Mouse (Mus musculus): Measurements from ENCODE around the gene Cacna2d2. TPM values are rescaled to one million over a fixed set of nuclear protein-coding genes. Genes with fewer than 3 reads are reported as not detected.

Gene Cacna2d2
- polyA plus RNA-seq, 1 experiment from 2014 or later: 1.8 TPM

GRCm38 (mm10) chr9:107534408-107535202 is 135.2 kb downstream of the Cacna2d2 start:
- Histone ChIP-seq H3K4me2 (ENCODE audit: low read depth, low read length, severe bottlenecking) (peak overlapping the region; percentile 78), H3K4me1 (replicated peaks; ENCODE audit: control insufficient read depth, insufficient read depth, low read length) (peaks cover 17% of the 10 kb centered on the region), H3K27me3 (ENCODE audit: control insufficient read depth, insufficient read depth, low read length) (no peaks in the 10 kb centered on the region), H3K27ac (ENCODE audit: low read depth, low read length) (no peak overlapping the region), H3K4me3 (ENCODE audit: low read depth, low read length) (peak overlapping the region; percentile 60), H3K9ac (ENCODE audit: low read length) (peak overlapping the region; percentile 80), H3K9me3 (ENCODE audit: control insufficient read depth, low read length) (no peaks in the 10 kb centered on the region), H3K36me3 (ENCODE audit: control insufficient read depth, insufficient read depth, low read length) (peaks cover 7% of the 10 kb centered on the region)
- WGBS: under 1% methylated on average over 40 of the region's 40 CpGs
- ATAC-seq (replicated peaks; ENCODE audit: low FRiP score) (peak; percentile 32), DNase-seq (ENCODE audit: low spot score) (peak; percentile 67)

GRCm38 (mm10) chr9:107538231-107538630 is 138.8 kb downstream of the Cacna2d2 start:
- 96% methylated on average over 7 of the region's 7 CpGs for WGBS
- Histone ChIP-seq H3K4me3 (ENCODE audit: low read depth, low read length) (no peak overlapping the region), H3K9me3 (ENCODE audit: control insufficient read depth, low read length) (no peaks in the 10 kb centered on the region)

GRCm38 (mm10) chr9:107538711-107539110 is 139.3 kb downstream of the Cacna2d2 start:
- Histone ChIP-seq H3K4me3 (ENCODE audit: low read depth, low read length) (no peak overlapping the region), H3K27ac (ENCODE audit: low read depth, low read length) (no peak overlapping the region), H3K4me2 (ENCODE audit: low read depth, low read length, severe bottlenecking) (no peak overlapping the region), H3K4me1 (replicated peaks; ENCODE audit: control insufficient read depth, insufficient read depth, low read length) (peaks cover 19% of the 10 kb centered on the region), H3K9me3 (ENCODE audit: control insufficient read depth, low read length) (no peaks in the 10 kb centered on the region), H3K36me3 (ENCODE audit: control insufficient read depth, insufficient read depth, low read length) (peaks cover 7% of the 10 kb centered on the region), H3K9ac (ENCODE audit: low read length) (no peak overlapping the region), H3K27me3 (ENCODE audit: control insufficient read depth, insufficient read depth, low read length) (no peaks in the 10 kb centered on the region)
- DNase-seq (ENCODE audit: low spot score): no peak
- no peak for ATAC-seq (replicated peaks; ENCODE audit: low FRiP score)
- WGBS: 95% methylated on average over 3 of the region's 3 CpGs

More at GRCm38 (mm10) chr9:107538231-107538630, 138.8 kb downstream of the Cacna2d2 start:
- H3K27me3 ChIP-seq (ENCODE audit: control insufficient read depth, insufficient read depth, low read length): no peaks in the 10 kb centered on the region
- peaks cover 19% of the 10 kb centered on the region for H3K4me1 ChIP-seq (replicated peaks; ENCODE audit: control insufficient read depth, insufficient read depth, low read length)
- no peak overlapping the region for H3K4me2 ChIP-seq (ENCODE audit: low read depth, low read length, severe bottlenecking)
- H3K9ac ChIP-seq (ENCODE audit: low read length): no peak overlapping the region
- peaks cover 7% of the 10 kb centered on the region for H3K36me3 ChIP-seq (ENCODE audit: control insufficient read depth, insufficient read depth, low read length)
- ATAC-seq (replicated peaks; ENCODE audit: low FRiP score) (no peak), DNase-seq (ENCODE audit: low spot score) (no peak)
- H3K27ac ChIP-seq (ENCODE audit: low read depth, low read length): no peak overlapping the region

- Histone ChIP-seq H3K27me3 (ENCODE audit: control insufficient read depth, insufficient read depth, low read length) (no peaks in the 10 kb centered on the region), H3K4me2 (ENCODE audit: low read depth, low read length, severe bottlenecking) (no peak overlapping the region), H3K36me3 (ENCODE audit: control insufficient read depth, insufficient read depth, low read length) (peaks cover 7% of the 10 kb centered on the region), H3K4me3 (ENCODE audit: low read depth, low read length) (no peak overlapping the region), H3K27ac (ENCODE audit: low read depth, low read length) (no peak overlapping the region), H3K9ac (ENCODE audit: low read length) (no peak overlapping the region), H3K4me1 (replicated peaks; ENCODE audit: control insufficient read depth, insufficient read depth, low read length) (peaks cover 17% of the 10 kb centered on the region), H3K9me3 (ENCODE audit: control insufficient read depth, low read length) (no peaks in the 10 kb centered on the region)
- no peak for DNase-seq (ENCODE audit: low spot score)
- ATAC-seq (replicated peaks; ENCODE audit: low FRiP score): no peak
- 98% methylated on average over 8 of the region's 8 CpGs for WGBS
Measured at GRCm38 (mm10) chr9:107539940-107540339, 140.5 kb downstream of the Cacna2d2 start.

GRCm38 (mm10) chr9:107540420-107540819 is 141.0 kb downstream of the Cacna2d2 start:
- no peak overlapping the region for H3K4me3 ChIP-seq (ENCODE audit: low read depth, low read length)
- H3K36me3 ChIP-seq (ENCODE audit: control insufficient read depth, insufficient read depth, low read length): peaks cover 7% of the 10 kb centered on the region
- no peak overlapping the region for H3K27ac ChIP-seq (ENCODE audit: low read depth, low read length)
- H3K9me3 ChIP-seq (ENCODE audit: control insufficient read depth, low read length): no peaks in the 10 kb centered on the region
- no peaks in the 10 kb centered on the region for H3K27me3 ChIP-seq (ENCODE audit: control insufficient read depth, insufficient read depth, low read length)
- ATAC-seq (replicated peaks; ENCODE audit: low FRiP score) (no peak), DNase-seq (ENCODE audit: low spot score) (no peak)
- H3K9ac ChIP-seq (ENCODE audit: low read length): no peak overlapping the region
- no peak overlapping the region for H3K4me2 ChIP-seq (ENCODE audit: low read depth, low read length, severe bottlenecking)
- WGBS: 80% methylated on average over 4 of the region's 4 CpGs
- H3K4me1 ChIP-seq (replicated peaks; ENCODE audit: control insufficient read depth, insufficient read depth, low read length): peaks cover 17% of the 10 kb centered on the region

- Histone ChIP-seq H3K27ac (ENCODE audit: low read depth, low read length) (no peak overlapping the region), H3K4me1 (replicated peaks; ENCODE audit: control insufficient read depth, insufficient read depth, low read length) (peaks cover 12% of the 10 kb centered on the region), H3K9ac (ENCODE audit: low read length) (no peak overlapping the region; the same call in 1 of the 2 replicates), H3K27me3 (ENCODE audit: control insufficient read depth, insufficient read depth, low read length) (no peaks in the 10 kb centered on the region), H3K4me3 (ENCODE audit: low read depth, low read length) (peak overlapping the region; percentile 63), H3K9me3 (ENCODE audit: control insufficient read depth, low read length) (no peaks in the 10 kb centered on the region), H3K4me2 (ENCODE audit: low read depth, low read length, severe bottlenecking) (peak overlapping the region; percentile 95), H3K36me3 (ENCODE audit: control insufficient read depth, insufficient read depth, low read length) (peaks cover 7% of the 10 kb centered on the region)
- no peak for DNase-seq (ENCODE audit: low spot score)
- no peak for ATAC-seq (replicated peaks; ENCODE audit: low FRiP score)
- 38% methylated on average over 10 of the region's 10 CpGs for WGBS
Measured at GRCm38 (mm10) chr9:107541005-107541404, 141.6 kb downstream of the Cacna2d2 start.

GRCm38 (mm10) chr9:107541474-107542351 is 142.3 kb downstream of the Cacna2d2 start, which contains the start of the genes Cyb561d2 and Nprl2:
TSS of gene Cyb561d2 (minus strand) at chr9:107542193.
TSS of gene Nprl2 (plus strand) at chr9:107542226.
- H3K4me3 ChIP-seq (ENCODE audit: low read depth, low read length): peak within 1 kb of the TSS; percentile 63
- peak; percentile 83 for ATAC-seq (replicated peaks; ENCODE audit: low FRiP score)
- H3K4me2 ChIP-seq (ENCODE audit: low read depth, low read length, severe bottlenecking): peak within 1 kb of the TSS; percentile 95
- peak within 1 kb of the TSS; percentile 66 for H3K9ac ChIP-seq (ENCODE audit: low read length)
- H3K4me1 ChIP-seq (replicated peaks; ENCODE audit: control insufficient read depth, insufficient read depth, low read length): peaks cover 9% of the 10 kb centered on the region
- no peak within 1 kb of the TSS for H3K27ac ChIP-seq (ENCODE audit: low read depth, low read length)
- DNase-seq (ENCODE audit: low spot score): peak; percentile 96
- H3K27me3 ChIP-seq (ENCODE audit: control insufficient read depth, insufficient read depth, low read length): no peaks in the 10 kb centered on the region
- H3K9me3 ChIP-seq (ENCODE audit: control insufficient read depth, low read length): no peaks in the 10 kb centered on the region
- WGBS: 1% methylated on average over 46 of the region's 46 CpGs
- H3K36me3 ChIP-seq (ENCODE audit: control insufficient read depth, insufficient read depth, low read length): peaks cover 7% of the 10 kb centered on the region

- peaks cover 7% of the 10 kb centered on the region for H3K36me3 ChIP-seq (ENCODE audit: control insufficient read depth, insufficient read depth, low read length)
- H3K4me2 ChIP-seq (ENCODE audit: low read depth, low read length, severe bottlenecking): peak overlapping the region; percentile 95
- H3K27ac ChIP-seq (ENCODE audit: low read depth, low read length): no peak overlapping the region
- H3K9ac ChIP-seq (ENCODE audit: low read length): peak overlapping the region; percentile 66
- no peak for DNase-seq (ENCODE audit: low spot score)
- H3K9me3 ChIP-seq (ENCODE audit: control insufficient read depth, low read length): no peaks in the 10 kb centered on the region
- 1% methylated on average over 11 of the region's 11 CpGs for WGBS
- H3K4me1 ChIP-seq (replicated peaks; ENCODE audit: control insufficient read depth, insufficient read depth, low read length): peaks cover 11% of the 10 kb centered on the region; the same call in 1 of the 2 replicates
- H3K4me3 ChIP-seq (ENCODE audit: low read depth, low read length): peak overlapping the region; percentile 63
- no peaks in the 10 kb centered on the region for H3K27me3 ChIP-seq (ENCODE audit: control insufficient read depth, insufficient read depth, low read length)
- peak; percentile 14; the same call in 1 of the 2 replicates for ATAC-seq (replicated peaks; ENCODE audit: low FRiP score)
Measured at GRCm38 (mm10) chr9:107542352-107542686, 142.9 kb downstream of the Cacna2d2 start.
